Mouse (Mus musculus) ES-Bruce4 (cell line): ENCODE results near the gene Fhl2.

Source experiments
- CTCF ChIP-seq: IDR thresholded peaks from one replicate; pipeline ENCODE4 v1.8.1; 2011; ENCODE audit warnings: low read depth, low read length
- EP300 ChIP-seq: IDR thresholded peaks from 2 replicates; pipeline ENCODE4 v1.6.1; 2011; ENCODE audit warnings: low read depth, low read length; ENCODE audit not compliant: insufficient read depth
- POLR2A ChIP-seq: IDR thresholded peaks from one replicate; pipeline ENCODE4 v1.8.1; 2011; ENCODE audit warnings: low read length; ENCODE audit not compliant: insufficient read depth

GRCm38 (mm10) chr1:43163467-43164418 lies 33.0 kb downstream of the Fhl2 start:
- TF ChIP-seq POLR2A = no peak
- TF ChIP-seq CTCF = no peak
- no peak for TF ChIP-seq EP300
